Mouse (Mus musculus): ENCODE measurements around the gene Il22ra1.

The Il22ra1 gene

DNA sequence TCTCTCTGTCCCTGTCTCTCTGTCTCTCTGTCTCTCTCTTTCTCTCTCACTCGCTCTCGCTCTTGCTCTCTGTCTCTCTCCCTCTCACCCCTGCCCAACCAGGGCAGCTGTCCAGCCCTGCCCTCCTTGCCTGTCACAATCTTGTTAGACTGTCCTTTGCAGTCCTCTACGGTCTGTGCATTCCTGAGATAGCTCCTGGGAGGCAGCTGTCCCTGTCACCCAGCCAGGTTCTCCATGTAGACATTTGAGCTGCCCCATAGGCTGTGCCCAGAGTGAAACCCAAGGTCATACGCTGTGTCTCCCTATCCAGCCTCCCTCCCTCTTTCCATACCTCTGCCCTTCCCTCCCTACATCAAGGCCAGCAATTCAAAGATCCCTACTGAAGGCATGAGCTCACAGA lies 44.7 kb downstream of the Il22ra1 start:
- no peak for DNase-seq

DNA sequence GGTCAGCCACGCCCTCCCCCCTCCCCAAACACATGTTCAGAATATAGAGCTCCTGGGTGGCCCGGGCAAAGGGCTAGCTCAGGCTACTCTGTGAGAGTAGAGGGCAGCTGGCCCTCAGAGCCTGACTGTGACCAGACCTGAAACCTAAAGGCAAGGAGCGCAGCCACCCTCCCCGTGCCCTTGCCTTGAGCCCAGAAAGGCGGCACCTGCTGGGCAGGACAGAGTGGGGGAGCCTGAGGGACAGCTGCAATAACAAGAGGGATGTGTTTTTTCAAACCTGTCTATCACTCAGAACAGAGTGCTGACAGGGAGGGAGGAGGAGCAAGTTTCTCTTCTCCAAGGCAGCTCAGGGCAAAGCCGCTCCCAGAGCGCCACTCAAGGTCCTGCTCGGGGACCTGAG lies 46.5 kb downstream of the Il22ra1 start:
- DNase-seq = no peak

DNA sequence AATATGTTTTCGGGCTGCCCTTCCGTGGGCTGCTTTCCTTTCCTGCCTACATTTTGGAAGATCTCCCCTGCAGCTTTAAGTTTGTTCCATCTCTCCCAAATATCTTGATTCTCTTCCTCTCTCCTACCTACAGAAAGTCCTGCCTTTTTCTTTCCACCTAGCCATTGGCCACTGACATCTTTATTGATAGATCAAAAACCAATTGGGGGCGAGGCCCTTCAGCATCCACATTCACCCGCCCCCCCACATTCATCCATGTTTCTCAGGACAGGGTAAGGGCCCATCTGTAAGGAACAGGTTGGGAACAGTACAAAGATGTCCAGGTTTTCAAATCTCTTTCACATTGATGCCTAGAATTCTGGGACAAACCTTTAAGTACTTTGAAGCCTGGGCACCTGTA lies 48.9 kb downstream of the Il22ra1 start:
- DNase-seq = no peak

DNA sequence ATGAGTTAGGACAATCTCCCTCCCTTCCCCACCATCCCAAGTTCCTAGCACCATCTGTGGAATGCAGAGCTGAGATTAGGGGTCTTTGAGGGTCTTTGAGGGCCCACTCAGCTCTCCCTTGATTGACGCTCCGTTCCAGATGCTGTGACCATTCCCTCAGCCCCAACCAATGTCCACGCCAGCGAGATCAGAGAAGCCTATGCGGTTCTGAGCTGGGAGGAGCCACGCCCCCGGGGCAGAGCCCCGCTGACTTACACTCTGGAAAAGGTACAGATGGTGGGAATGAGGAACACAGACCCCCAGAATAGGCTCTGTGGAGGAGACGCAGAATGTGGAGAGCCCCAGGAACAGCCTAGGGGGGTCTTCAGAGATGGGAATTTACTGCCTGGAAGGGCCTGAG lies 51.7 kb downstream of the Il22ra1 start:
- no peak for DNase-seq

DNA sequence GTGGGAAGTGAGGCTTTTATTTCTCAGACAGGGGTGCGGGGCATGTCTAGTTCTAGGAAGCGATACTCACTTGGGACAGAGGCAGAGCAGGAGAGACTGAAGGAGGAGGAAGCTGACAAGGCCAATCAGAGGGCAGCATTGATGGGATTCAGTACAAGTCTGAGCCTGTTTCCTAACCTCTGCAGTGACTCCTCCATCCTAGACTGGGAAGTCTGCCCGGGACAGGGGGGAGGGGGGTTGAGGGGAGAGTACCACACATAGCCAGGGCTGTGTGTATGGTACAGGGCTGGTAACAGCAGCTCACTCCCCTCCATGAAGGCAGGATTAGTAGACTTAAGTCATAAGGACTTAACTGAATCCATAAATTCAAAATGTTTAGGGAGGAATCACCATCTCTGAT lies 52.3 kb downstream of the Il22ra1 start:
- no peak for DNase-seq

DNA sequence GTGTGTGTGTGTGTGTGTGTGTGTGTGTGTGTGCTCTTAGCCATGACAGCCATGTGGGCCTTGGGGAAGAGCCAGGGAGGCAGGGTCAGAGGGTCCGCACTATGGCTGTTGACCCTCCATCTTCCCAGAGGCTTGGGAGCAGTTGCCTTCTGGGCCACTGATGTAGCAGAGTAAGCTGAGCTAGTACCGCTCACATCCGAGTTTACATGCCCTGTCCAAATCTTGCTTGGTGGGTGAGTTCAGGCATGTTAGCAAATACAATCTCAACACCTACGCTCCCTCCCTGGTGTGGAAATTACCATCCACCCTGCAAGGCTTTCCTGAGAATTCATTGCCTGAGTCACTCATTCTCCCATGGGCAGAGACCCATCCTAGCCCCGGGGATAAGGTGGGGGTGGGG lies 53.3 kb downstream of the Il22ra1 start:
- no peak for DNase-seq

DNA sequence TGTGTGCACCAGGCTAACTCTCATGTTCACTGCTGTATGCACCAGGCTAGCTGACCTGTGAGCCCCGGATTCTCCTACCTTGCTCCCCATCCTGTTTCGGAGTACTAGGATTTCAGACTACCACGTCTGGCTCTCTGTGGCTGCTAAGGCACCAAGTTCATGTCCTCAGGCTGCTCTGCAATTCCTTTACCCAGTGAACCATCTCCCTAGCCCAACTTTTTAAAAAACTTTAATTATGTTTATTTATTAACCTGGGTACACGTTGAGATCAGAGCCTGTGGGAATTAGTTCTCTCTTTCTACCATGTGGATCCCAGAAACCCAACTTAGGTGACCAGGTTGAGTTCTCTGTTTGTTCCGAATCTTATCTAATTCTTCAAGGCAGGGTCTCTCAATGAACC lies 58.6 kb downstream of the Il22ra1 start:
- DNase-seq = no peak

DNA sequence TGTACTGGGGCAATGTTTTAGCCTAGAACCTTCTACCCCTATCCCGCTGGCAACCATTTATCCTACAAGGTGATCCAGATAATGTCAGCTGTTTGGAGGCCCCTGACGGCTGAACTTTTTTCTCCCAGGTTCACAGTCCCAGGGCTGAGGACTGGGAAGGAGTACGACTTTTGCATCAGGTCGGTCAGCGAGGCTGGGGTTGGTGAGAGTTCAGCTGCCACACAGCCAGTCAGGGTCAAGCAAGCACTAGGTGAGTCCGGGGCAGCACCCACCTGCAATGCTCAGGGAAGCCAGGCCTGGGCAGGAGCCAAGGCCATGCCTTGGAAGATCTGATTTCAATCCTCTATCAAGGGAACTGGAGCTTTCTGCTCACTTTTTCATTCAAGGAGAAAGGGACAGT lies 59.3 kb downstream of the Il22ra1 start:
- DNase-seq = peak; percentile 46

DNA sequence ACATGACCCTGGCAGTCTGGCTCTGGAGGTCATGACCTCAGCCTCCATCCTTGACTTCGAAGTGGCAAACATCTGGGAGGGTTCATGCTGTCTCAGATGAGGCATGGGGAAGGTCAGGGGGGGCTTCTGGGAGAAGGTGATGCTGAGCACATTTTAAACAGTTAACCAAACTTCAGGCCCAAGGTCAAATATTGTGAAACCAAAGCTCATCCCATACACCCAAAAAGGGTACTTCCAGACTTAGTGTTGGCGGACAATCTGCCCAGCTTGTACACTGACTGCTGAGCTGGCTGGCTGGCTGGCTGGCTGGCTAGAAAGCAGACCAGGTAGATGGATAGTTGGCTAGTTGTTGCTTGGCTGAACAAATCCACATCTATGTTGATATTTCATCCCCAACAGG lies 61.2 kb downstream of the Il22ra1 start:
- no peak for DNase-seq

DNA sequence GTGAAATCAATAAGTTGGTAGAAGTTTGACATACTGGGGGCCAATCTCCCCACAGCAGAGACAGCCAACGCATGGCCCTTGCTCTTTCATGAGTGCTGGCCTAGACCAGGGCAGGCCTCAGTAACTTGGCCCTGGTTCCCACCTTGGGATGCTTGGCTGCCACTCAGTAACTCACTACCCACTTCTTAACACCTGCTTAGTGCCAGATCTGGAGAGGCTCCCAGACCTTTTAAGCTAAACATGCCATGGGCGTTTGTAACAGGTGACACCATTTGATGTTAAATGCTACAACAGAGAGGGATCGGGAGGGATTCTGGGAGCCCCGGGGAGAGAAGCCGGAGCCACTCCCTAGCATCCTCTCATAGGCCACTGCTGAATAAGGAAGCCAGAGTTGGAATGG lies 64.8 kb downstream of the Il22ra1 start:
- DNase-seq = no peak

DNA sequence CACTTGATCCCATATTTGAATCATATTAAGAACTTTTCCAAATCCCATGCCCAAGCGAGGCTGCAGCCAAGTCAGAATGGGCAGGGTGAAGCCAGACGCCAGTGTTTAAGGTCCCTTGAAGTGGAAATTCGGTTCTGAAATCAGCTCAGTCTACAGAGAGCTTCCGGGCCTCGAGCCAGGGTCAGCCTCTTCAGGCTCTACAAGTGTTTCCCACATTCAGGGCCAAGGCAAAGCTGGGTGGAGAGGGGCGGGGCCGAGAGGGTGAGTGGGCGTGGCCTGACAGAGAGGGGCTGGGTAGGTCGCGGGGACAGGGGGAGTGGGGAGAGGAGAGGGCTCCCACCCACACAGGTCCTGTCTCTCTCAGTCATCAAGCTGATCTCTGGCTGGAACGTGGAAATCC lies 70.0 kb downstream of the Il22ra1 start:
- DNase-seq = no peak

DNA sequence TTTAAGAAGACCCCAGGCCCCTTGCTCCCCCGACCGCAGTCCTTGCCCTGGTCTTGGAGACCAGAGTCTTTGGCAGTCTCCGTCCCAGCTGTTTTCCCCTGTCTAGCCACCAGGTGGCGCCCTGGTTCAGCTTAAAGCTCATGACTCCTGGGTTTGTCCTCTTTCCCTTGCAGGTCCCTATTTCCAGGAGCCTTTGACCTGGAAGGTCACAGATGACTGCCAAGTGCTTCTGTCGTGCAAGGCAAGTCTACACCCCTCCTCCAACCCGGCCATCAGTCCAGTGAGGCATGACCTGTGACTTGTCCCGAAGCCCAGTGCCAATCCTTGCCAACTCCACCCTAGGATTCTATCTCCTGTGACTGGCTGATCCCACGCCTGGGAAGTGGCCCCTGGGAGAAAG lies 73.6 kb downstream of the Il22ra1 start:
- peak; percentile 92 for DNase-seq
